Mouse (Mus musculus) neural tube, embryonic 12.5 days (tissue): ENCODE data around the gene H2al2a. TPM values are rescaled to one million over a fixed set of nuclear protein-coding genes. Genes with fewer than 3 reads are reported as not detected.
A peak's percentile ranks its signal among the peaks of the same experiment; 100 is the strongest.

Experiments
- ATAC-seq: fragments of 200-750 bp; cut with Nextera tagmentation; 2 replicates; pipeline ENCODE4 v1.8.0; 2017; ENCODE audit warnings: low read depth, mild to moderate bottlenecking, moderate TSS enrichment, moderate library complexity; ENCODE audit not compliant: low FRiP score
- H3K27ac ChIP-seq: fragments of 300-500 bp; sonication (generic); 2 replicates; pipeline ENCODE4 v1.5.1; 2016
- H3K27me3 ChIP-seq: fragments of 300-500 bp; sonication (generic); replicated peaks from 2 replicates; pipeline ENCODE4 v1.6.1; 2016; ENCODE audit warnings: mild to moderate bottlenecking
- H3K36me3 ChIP-seq: fragments of 300-500 bp; sonication (generic); 2 replicates; pipeline ENCODE4 v1.6.1; 2016; ENCODE audit warnings: mild to moderate bottlenecking
- H3K4me1 ChIP-seq: fragments of 300-500 bp; sonication (generic); 2 replicates; pipeline ENCODE4 v1.6.1; 2016
- H3K4me2 ChIP-seq: fragments of 300-500 bp; sonication (generic); replicated peaks from 2 replicates; pipeline ENCODE4 v1.6.1; 2016; ENCODE audit warnings: mild to moderate bottlenecking
- H3K4me3 ChIP-seq: fragments of 300-500 bp; sonication (generic); 2 replicates; pipeline ENCODE4 v1.5.1; 2016
- H3K9ac ChIP-seq: fragments of 300-500 bp; sonication (generic); 2 replicates; pipeline ENCODE4 v1.6.1; 2016; ENCODE audit warnings: mild to moderate bottlenecking
- H3K9me3 ChIP-seq: fragments of 300-500 bp; sonication (generic); 2 replicates; pipeline ENCODE4 v1.6.1; 2016; ENCODE audit warnings: mild to moderate bottlenecking
- WGBS: fragments of 180-500 bp; shearing (Covaris S2); methylation state at CpG from one replicate; pipeline ENCODE4 v1.1.7; 2016; 5-methylcytosine and 5-hydroxymethylcytosine counted together
- polyA plus RNA-seq: library from polyadenylated mRNA; unstranded; fragments of >200 nt; fragmentation: Nextera tagmentation; extraction: Ambion mirVana; gene quantifications from 2 replicates; pipeline ENCODE4 v1.2.1, GENCODE M21; 2016

The H2al2a gene
- polyA plus RNA-seq, 1 experiment from 2014 or later: not detected

- WGBS: 4% methylated on average over 14 of the region's 14 CpGs
- Histone ChIP-seq H3K27me3 (no peaks in the 10 kb centered on the region), H3K4me2 (peak overlapping the region; percentile 98), H3K27ac (no peak overlapping the region), H3K9ac (peak overlapping the region; percentile 69), H3K9me3 (no peaks in the 10 kb centered on the region), H3K4me3 (peak overlapping the region; percentile 63), H3K4me1 (peaks cover 26% of the 10 kb centered on the region), H3K36me3 (no peaks in the 10 kb centered on the region)
- no peak for ATAC-seq
Measured at GRCm38 (mm10) chr2:18025781-18026115, 29.0 kb upstream of the H2al2a start.

- Histone ChIP-seq H3K27ac (no peak overlapping the region), H3K9me3 (no peaks in the 10 kb centered on the region), H3K27me3 (no peaks in the 10 kb centered on the region), H3K4me1 (peaks cover 21% of the 10 kb centered on the region), H3K36me3 (no peaks in the 10 kb centered on the region), H3K4me3 (no peak overlapping the region), H3K9ac (no peak overlapping the region), H3K4me2 (peak overlapping the region; percentile 98)
- 43% methylated on average over 5 of the region's 5 CpGs for WGBS
- no peak for ATAC-seq
Measured at GRCm38 (mm10) chr2:18025116-18025515, 28.4 kb upstream of the H2al2a start.

- no peak for ATAC-seq
- no peak overlapping the region for H3K9ac ChIP-seq
- no peaks in the 10 kb centered on the region for H3K27me3 ChIP-seq
- H3K4me2 ChIP-seq: no peak overlapping the region
- 46% methylated on average over 1 of the region's 1 CpGs for WGBS
- no peaks in the 10 kb centered on the region for H3K9me3 ChIP-seq
- H3K36me3 ChIP-seq: no peaks in the 10 kb centered on the region
- peaks cover 15% of the 10 kb centered on the region for H3K4me1 ChIP-seq
- no peak overlapping the region for H3K4me3 ChIP-seq
- H3K27ac ChIP-seq: no peak overlapping the region
Measured at GRCm38 (mm10) chr2:18022886-18023285, 26.1 kb upstream of the H2al2a start.

GRCm38 (mm10) chr2:18019122-18019521 is 22.4 kb upstream of the H2al2a start:
- Histone ChIP-seq H3K4me2 (no peak overlapping the region), H3K27ac (no peak overlapping the region), H3K27me3 (no peaks in the 10 kb centered on the region), H3K9ac (no peak overlapping the region), H3K36me3 (no peaks in the 10 kb centered on the region), H3K4me1 (0 out of 2 replicates have a peak, but pooled peaks cover 3% of the 10 kb centered on the region), H3K4me3 (no peak overlapping the region), H3K9me3 (no peaks in the 10 kb centered on the region)
- no peak for ATAC-seq
- 89% methylated on average over 1 of the region's 1 CpGs for WGBS

- no peak for ATAC-seq
- WGBS: 93% methylated on average over 6 of the region's 6 CpGs
- H3K36me3 ChIP-seq: no peaks in the 10 kb centered on the region
- no peak overlapping the region for H3K27ac ChIP-seq
- no peaks in the 10 kb centered on the region for H3K27me3 ChIP-seq
- no peak overlapping the region for H3K4me2 ChIP-seq
- H3K9me3 ChIP-seq: no peaks in the 10 kb centered on the region
- no peaks in the 10 kb centered on the region for H3K4me1 ChIP-seq
- H3K4me3 ChIP-seq: no peak overlapping the region
- no peak overlapping the region for H3K9ac ChIP-seq
Measured at GRCm38 (mm10) chr2:18017321-18017720, 20.6 kb upstream of the H2al2a start.

GRCm38 (mm10) chr2:18016639-18017038 is 19.9 kb upstream of the H2al2a start:
- Histone ChIP-seq H3K4me2 (no peak overlapping the region), H3K4me3 (no peak overlapping the region), H3K9me3 (no peaks in the 10 kb centered on the region), H3K36me3 (no peaks in the 10 kb centered on the region), H3K27me3 (no peaks in the 10 kb centered on the region), H3K27ac (no peak overlapping the region), H3K4me1 (no peaks in the 10 kb centered on the region), H3K9ac (no peak overlapping the region)
- ATAC-seq: no peak
- 100% methylated on average over 1 of the region's 1 CpGs for WGBS

GRCm38 (mm10) chr2:18015581-18015980 is 18.8 kb upstream of the H2al2a start:
- H3K9me3 ChIP-seq: no peaks in the 10 kb centered on the region
- no peak overlapping the region for H3K27ac ChIP-seq
- ATAC-seq: no peak
- H3K4me3 ChIP-seq: no peak overlapping the region
- WGBS: 60% methylated on average over 3 of the region's 3 CpGs
- H3K9ac ChIP-seq: no peak overlapping the region
- no peaks in the 10 kb centered on the region for H3K36me3 ChIP-seq
- H3K27me3 ChIP-seq: no peaks in the 10 kb centered on the region
- no peak overlapping the region for H3K4me2 ChIP-seq
- no peaks in the 10 kb centered on the region for H3K4me1 ChIP-seq

GRCm38 (mm10) chr2:18012866-18013265 is 16.1 kb upstream of the H2al2a start:
- Histone ChIP-seq H3K27ac (no peak overlapping the region), H3K4me2 (no peak overlapping the region), H3K27me3 (no peaks in the 10 kb centered on the region), H3K4me3 (no peak overlapping the region), H3K36me3 (no peaks in the 10 kb centered on the region), H3K9ac (no peak overlapping the region), H3K4me1 (no peaks in the 10 kb centered on the region), H3K9me3 (no peaks in the 10 kb centered on the region)
- no peak for ATAC-seq
- WGBS: 92% methylated on average over 3 of the region's 3 CpGs

GRCm38 (mm10) chr2:18011226-18011625 is 14.5 kb upstream of the H2al2a start:
- 89% methylated on average over 6 of the region's 6 CpGs for WGBS

GRCm38 (mm10) chr2:18005137-18005536 is 8.4 kb upstream of the H2al2a start:
- Histone ChIP-seq H3K4me3 (no peak overlapping the region), H3K36me3 (no peaks in the 10 kb centered on the region), H3K9me3 (no peaks in the 10 kb centered on the region), H3K9ac (no peak overlapping the region), H3K4me2 (no peak overlapping the region), H3K27me3 (no peaks in the 10 kb centered on the region), H3K4me1 (no peaks in the 10 kb centered on the region), H3K27ac (no peak overlapping the region)
- WGBS: 29% methylated on average over 8 of the region's 8 CpGs
- ATAC-seq: no peak

More at GRCm38 (mm10) chr2:18011226-18011625, 14.5 kb upstream of the H2al2a start:
- no peaks in the 10 kb centered on the region for H3K36me3 ChIP-seq
- no peak for ATAC-seq
- no peak overlapping the region for H3K27ac ChIP-seq
- no peaks in the 10 kb centered on the region for H3K9me3 ChIP-seq
- no peaks in the 10 kb centered on the region for H3K4me1 ChIP-seq
- H3K4me3 ChIP-seq: no peak overlapping the region
- no peak overlapping the region for H3K4me2 ChIP-seq
- no peak overlapping the region for H3K9ac ChIP-seq
- no peaks in the 10 kb centered on the region for H3K27me3 ChIP-seq

- ATAC-seq: no peak
Measured at GRCm38 (mm10) chr2:18004286-18004685, 7.5 kb upstream of the H2al2a start.

GRCm38 (mm10) chr2:18002306-18002705 is 5.5 kb upstream of the H2al2a start:
- Histone ChIP-seq H3K27me3 (no peaks in the 10 kb centered on the region), H3K4me3 (no peak overlapping the region), H3K4me1 (no peaks in the 10 kb centered on the region), H3K4me2 (no peak overlapping the region), H3K36me3 (no peaks in the 10 kb centered on the region), H3K9ac (no peak overlapping the region), H3K27ac (no peak overlapping the region), H3K9me3 (no peaks in the 10 kb centered on the region)
- ATAC-seq: no peak
- 96% methylated on average over 3 of the region's 3 CpGs for whole genome bisulfite sequencing

More at GRCm38 (mm10) chr2:18004286-18004685, 7.5 kb upstream of the H2al2a start:
- Histone ChIP-seq H3K27me3 (no peaks in the 10 kb centered on the region), H3K9ac (no peak overlapping the region), H3K36me3 (no peaks in the 10 kb centered on the region), H3K27ac (no peak overlapping the region), H3K4me2 (no peak overlapping the region), H3K9me3 (no peaks in the 10 kb centered on the region), H3K4me3 (no peak overlapping the region), H3K4me1 (no peaks in the 10 kb centered on the region)
- 81% methylated on average over 4 of the region's 4 CpGs for WGBS

GRCm38 (mm10) chr2:17989562-17989961 is 7.2 kb downstream of the H2al2a start:
- Histone ChIP-seq H3K4me2 (no peak overlapping the region), H3K9ac (no peak overlapping the region), H3K9me3 (0 out of 2 replicates have a peak, but pooled peaks cover 3% of the 10 kb centered on the region), H3K4me3 (no peak overlapping the region), H3K27me3 (no peaks in the 10 kb centered on the region), H3K36me3 (no peaks in the 10 kb centered on the region), H3K4me1 (no peaks in the 10 kb centered on the region), H3K27ac (no peak overlapping the region)
- ATAC-seq: no peak
